Mouse (Mus musculus) adrenal gland, postnatal 14 days (tissue): Measurements from ENCODE around the gene Flrt2. TPM values are rescaled to one million over a fixed set of nuclear protein-coding genes. Genes with fewer than 3 reads are reported as not detected.

ENCODE experiments used
- DNase-seq: peaks from one replicate; pipeline ENCODE4 v3.0.0; 2021; ENCODE audit warnings: mixed read lengths
- total RNA-seq: library from RNA; stranded (reverse); gene quantifications from 2 replicates; pipeline ENCODE4 v1.2.3, GENCODE M21; 2021

Flrt2 gene
- total RNA-seq, 1 experiment from 2014 or later: 13.2 TPM

DNA sequence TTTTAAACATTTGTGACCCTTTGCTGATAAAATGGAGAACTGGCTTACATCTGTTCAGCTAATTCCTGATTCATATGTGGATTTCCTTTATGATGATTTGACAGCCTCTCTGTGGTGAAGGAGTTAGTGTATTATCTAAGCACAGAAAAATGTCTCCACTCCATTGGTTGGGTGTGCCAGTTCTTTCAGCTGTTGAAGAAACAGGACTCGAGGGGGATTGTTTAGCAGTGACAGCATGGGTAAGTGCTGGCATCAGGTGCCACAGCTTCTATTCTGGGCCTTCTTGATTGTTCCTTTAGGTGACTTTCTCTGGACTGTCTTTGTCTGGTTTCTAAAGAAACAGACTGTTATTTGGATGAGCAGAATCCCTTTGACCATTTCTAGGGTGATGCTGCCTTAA, 42.0 kb downstream of the Flrt2 start:
- no peak for DNase-seq

- no peak for DNase-seq
Measured at GRCm38 (mm10) chr12:95737571-95737970, 45.5 kb downstream of the Flrt2 start.

DNA sequence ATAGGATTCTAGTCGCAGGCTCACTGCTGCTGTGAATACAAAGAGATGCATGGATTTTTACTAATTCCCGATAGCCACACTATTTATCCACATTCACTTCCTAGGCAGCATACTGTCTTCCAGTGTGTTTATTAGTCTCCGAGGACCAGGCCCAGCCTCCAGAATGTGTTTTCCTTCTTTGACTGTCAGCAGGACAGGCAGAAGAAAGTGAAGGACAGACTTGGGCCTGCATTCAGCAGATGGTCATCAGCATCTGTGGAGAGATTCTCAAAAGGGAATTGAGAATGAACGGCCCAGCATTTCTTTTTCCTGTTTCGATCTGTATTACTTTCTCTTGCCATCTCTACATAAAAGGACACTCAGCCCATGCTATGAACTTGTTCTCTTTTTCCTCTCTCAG, 46.0 kb downstream of the Flrt2 start:
- no peak for DNase-seq

GRCm38 (mm10) chr12:95738491-95739135, 46.6 kb downstream of the Flrt2 start:
- no peak for DNase-seq

DNA sequence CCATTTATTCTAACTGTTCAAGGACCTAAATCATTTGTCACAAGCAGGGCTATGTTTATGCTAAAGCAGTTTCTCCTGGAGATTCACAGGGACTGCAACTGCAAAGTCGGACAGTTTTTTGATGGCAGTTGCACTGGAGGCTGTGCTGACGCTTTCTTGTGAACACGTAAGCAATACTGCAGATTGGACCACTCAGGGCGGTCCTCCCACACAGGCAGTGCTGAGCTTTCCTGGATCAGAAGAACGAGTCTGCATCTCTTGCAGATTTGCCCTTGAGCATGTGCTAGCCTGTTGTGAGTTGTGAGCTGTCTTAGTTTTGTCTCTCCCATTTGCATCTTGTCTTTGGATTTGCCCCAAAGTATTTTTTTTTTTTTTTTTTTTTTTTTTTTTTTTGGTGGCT, 47.7 kb downstream of the Flrt2 start:
- DNase-seq: no peak

- DNase-seq: no peak
Measured at GRCm38 (mm10) chr12:95741296-95741695, 49.3 kb downstream of the Flrt2 start.

DNA sequence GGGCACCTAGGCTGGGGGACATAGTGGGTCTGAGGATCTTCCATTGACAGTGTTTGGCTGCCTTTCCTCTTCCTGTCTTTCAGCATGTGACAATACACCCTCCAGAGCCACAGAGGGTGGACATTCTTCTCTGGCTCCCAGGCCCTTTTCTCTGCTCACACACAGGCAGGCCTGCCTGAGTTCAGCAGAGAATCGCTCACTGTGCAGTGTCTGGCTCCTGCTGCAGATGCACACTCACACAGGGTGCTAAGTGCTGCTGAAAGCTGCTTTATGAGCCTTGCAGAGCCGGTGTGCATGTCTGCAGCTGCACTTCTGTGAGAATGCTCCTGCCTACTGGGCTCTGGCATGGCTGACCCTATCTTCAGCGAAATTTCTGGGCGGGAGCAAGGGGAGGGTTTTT, 52.3 kb downstream of the Flrt2 start:
- no peak for DNase-seq

DNA sequence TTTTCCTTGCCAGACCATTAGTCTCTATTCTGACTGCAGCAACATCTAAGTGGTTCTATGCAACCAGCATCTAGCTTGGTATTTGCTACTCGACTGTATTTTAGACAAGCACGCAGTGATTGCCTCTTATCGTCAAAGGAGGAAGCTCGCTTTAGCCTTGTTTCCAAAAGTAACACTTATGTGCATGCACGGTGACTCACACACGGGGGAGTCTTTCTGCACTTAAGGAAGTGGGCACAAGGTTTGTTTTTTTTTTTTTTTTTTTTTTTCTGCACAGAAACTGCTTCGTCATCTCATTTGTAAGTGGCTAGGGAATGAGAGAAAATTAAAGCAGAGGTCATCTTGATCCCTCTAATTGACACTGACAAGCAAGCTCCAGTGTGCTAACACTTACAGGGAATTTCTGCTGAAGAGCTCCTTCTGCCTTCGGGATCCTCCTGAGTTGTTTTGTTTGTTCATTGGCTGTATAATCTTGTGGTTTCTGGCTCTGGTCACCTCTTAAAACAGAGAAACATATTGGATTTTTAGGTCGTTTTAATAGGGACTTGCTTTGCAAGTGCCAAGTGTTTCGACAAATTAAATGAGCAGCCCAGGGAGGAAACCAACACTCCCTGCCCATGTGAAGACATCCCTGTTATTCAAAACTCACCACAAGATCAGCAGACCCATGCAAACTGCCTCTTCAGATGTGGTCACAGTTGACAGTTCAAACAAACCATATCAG, 55.0 kb downstream of the Flrt2 start:
- peak; percentile 39 for DNase-seq

DNA sequence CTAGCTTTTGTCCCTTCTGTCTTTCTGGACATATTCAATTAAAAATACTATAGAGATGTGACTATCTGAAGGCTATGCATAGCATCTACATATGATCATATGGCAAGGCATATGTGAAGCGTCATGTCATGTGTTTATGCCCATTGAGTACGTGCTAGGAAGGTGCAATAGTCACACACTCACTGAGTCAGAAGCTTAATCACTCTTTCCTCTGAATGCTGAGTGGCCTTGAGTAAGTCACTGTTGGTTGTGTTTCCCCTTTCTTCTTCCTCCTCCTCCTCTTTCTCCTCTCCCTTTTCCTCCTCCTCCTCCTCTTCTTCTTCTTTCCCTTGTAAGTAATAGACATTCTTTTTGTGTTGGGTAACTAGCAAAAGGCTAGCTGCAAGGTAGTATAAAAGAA, 56.7 kb downstream of the Flrt2 start:
- no peak for DNase-seq

DNA sequence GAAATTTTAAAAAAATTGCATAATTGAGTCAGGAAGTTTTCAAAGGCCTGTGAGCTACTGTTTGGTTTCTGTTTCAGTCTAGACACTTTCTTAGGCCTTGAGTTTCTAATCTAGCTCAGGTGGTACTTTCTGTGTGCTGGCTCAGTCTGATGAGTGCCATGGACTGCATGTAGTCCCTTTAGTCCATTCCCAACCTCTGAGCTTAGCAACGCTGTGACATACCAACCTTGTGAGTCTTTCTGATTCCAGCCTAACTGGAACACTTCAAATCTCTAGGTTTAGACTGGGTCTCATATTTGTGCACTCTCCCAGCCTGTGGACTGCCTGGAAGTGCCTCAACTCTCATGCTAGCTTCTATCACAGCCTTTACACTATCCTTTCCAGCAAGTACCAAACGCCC, 57.2 kb downstream of the Flrt2 start:
- no peak for DNase-seq

- DNase-seq: no peak
Measured at GRCm38 (mm10) chr12:95759212-95759746, 67.3 kb downstream of the Flrt2 start.

GRCm38 (mm10) chr12:95765255-95765654, 73.2 kb downstream of the Flrt2 start:
- no peak for DNase-seq

- DNase-seq: no peak
Measured at GRCm38 (mm10) chr12:95769041-95769440, 77.0 kb downstream of the Flrt2 start.

- peak; percentile 18 for DNase-seq
Measured at GRCm38 (mm10) chr12:95770251-95770650, 78.2 kb downstream of the Flrt2 start.

DNA sequence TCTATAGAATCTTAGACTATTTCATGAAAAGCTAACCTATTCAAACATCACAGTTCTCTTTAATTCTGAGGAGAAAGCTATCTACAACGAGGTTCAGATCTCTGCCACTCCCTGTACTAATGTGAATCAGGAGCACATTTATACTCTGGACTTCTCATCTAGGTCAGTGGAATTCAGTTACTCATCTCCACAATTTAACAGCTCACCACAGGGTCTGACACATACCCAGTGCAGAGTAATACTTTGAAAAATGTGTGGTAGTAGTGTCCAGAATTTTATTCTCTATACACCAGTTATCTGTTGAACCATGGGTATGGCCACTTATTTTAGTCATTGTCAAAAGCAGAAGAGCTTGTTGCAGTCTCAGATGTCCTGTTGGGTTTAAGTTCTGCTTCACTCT, 98.1 kb downstream of the Flrt2 start:
- DNase-seq: no peak

DNA sequence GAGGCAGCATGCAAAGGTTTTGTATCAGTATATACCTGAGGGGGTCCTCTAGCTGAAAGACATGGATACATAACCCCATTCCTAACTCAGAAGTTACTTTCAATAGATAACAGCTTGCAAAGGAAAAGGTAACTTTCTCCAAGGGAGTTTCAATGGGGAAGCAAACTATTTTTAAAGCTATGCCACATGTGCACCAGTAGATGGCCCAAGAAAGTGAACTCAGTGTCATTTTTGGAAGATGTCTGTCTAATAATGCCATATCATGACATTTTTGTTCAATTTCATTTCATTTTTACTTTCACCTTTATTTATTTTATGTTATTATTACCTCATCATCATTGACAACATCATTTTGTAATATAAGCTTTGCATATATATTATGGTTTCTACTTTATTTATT, 124.6 kb downstream of the Flrt2 start:
- no peak for DNase-seq
